Mouse (Mus musculus) liver, embryonic 12.5 days (tissue): Measurements from ENCODE around the gene Arhgef1. TPM values are rescaled to one million over a fixed set of nuclear protein-coding genes. Genes with fewer than 3 reads are reported as not detected.

Experiments used
- ATAC-seq: fragments of 200-750 bp; cut with Nextera tagmentation; 2 replicates; pipeline ENCODE4 v1.8.0; 2017; ENCODE audit warnings: moderate number of reproducible peaks, mild to moderate bottlenecking, moderate library complexity
- H3K27ac ChIP-seq: fragments of 300-500 bp; sonication (generic); 2 replicates; pipeline ENCODE4 v1.5.1; 2016; ENCODE audit warnings: mild to moderate bottlenecking
- H3K27me3 ChIP-seq: fragments of 300-500 bp; sonication (generic); replicated peaks from 2 replicates; pipeline ENCODE4 v1.6.1; 2016; ENCODE audit warnings: mild to moderate bottlenecking, moderate library complexity
- H3K36me3 ChIP-seq: fragments of 300-500 bp; sonication (generic); 2 replicates; pipeline ENCODE4 v1.6.1; 2016; ENCODE audit warnings: mild to moderate bottlenecking, moderate library complexity
- H3K4me1 ChIP-seq: fragments of 300-500 bp; sonication (generic); 2 replicates; pipeline ENCODE4 v1.6.1; 2016
- H3K4me2 ChIP-seq: fragments of 300-500 bp; sonication (generic); 2 replicates; pipeline ENCODE4 v1.6.1; 2016; ENCODE audit warnings: mild to moderate bottlenecking, moderate library complexity
- H3K4me3 ChIP-seq: fragments of 300-500 bp; sonication (generic); 2 replicates; pipeline ENCODE4 v1.5.1; 2016; ENCODE audit warnings: mild to moderate bottlenecking, moderate library complexity
- H3K9ac ChIP-seq: fragments of 300-500 bp; sonication (generic); 2 replicates; pipeline ENCODE4 v1.6.1; 2016; ENCODE audit warnings: mild to moderate bottlenecking, moderate library complexity
- H3K9me3 ChIP-seq: fragments of 300-500 bp; sonication (generic); replicated peaks from 2 replicates; pipeline ENCODE4 v1.6.1; 2016; ENCODE audit warnings: mild to moderate bottlenecking, moderate library complexity
- WGBS: fragments of 180-500 bp; shearing (Covaris S2); methylation state at CpG from one replicate; pipeline ENCODE4 v1.1.7; 2016; ENCODE audit not compliant: insufficient replicate concordance; 5-methylcytosine and 5-hydroxymethylcytosine counted together
- polyA plus RNA-seq: library from polyadenylated mRNA; unstranded; fragments of >200 nt; fragmentation: Nextera tagmentation; extraction: Ambion mirVana; gene quantifications from 2 replicates; pipeline ENCODE4 v1.2.1, GENCODE M21; 2016

The Arhgef1 gene
- polyA plus RNA-seq, result 71.9 and 80.4 TPM in 2 replicates

- ATAC-seq, result peak; percentile 70
- H3K36me3 ChIP-seq, result peaks cover 5% of the 10 kb centered on the region
- peaks cover 63% of the 10 kb centered on the region for H3K4me1 ChIP-seq
- peak within 1 kb of the TSS; percentile 90 for H3K27ac ChIP-seq
- no peaks in the 10 kb centered on the region for H3K9me3 ChIP-seq
- no peaks in the 10 kb centered on the region for H3K27me3 ChIP-seq
- peak within 1 kb of the TSS; percentile 91 for H3K4me2 ChIP-seq
- peak within 1 kb of the TSS; percentile 76 for H3K4me3 ChIP-seq
- H3K9ac ChIP-seq, result peak within 1 kb of the TSS; percentile 75
- WGBS, result 2% methylated on average over 67 of the region's 68 CpGs
Observed at GRCm38 (mm10) chr7:24902630-24903443, at the start of gene Arhgef1. Arhgef1 (plus strand) TSS chr7:24902912.

GRCm38 (mm10) chr7:24853233-24853563 lies 49.5 kb upstream of the Arhgef1 start:
- Histone ChIP-seq H3K4me1 (peaks cover 89% of the 10 kb centered on the region), H3K27ac (peak overlapping the region; percentile 99), H3K4me2 (peak overlapping the region; percentile 75), H3K9ac (peak overlapping the region; percentile 70), H3K27me3 (no peaks in the 10 kb centered on the region), H3K9me3 (no peaks in the 10 kb centered on the region), H3K36me3 (no peaks in the 10 kb centered on the region), H3K4me3 (peak overlapping the region; percentile 10; the same call in 1 of the 2 replicates)
- peak; percentile 76 for ATAC-seq

GRCm38 (mm10) chr7:24853695-24854094 lies 49.0 kb upstream of the Arhgef1 start:
- no peak for ATAC-seq
- peak overlapping the region; percentile 75 for H3K4me2 ChIP-seq
- peak overlapping the region; percentile 10; the same call in 1 of the 2 replicates for H3K4me3 ChIP-seq
- H3K9ac ChIP-seq, result peak overlapping the region; percentile 70
- H3K36me3 ChIP-seq, result no peaks in the 10 kb centered on the region
- peak overlapping the region; percentile 99 for H3K27ac ChIP-seq
- no peaks in the 10 kb centered on the region for H3K27me3 ChIP-seq
- H3K9me3 ChIP-seq, result no peaks in the 10 kb centered on the region
- 33% methylated on average over 7 of the region's 7 CpGs for WGBS
- peaks cover 94% of the 10 kb centered on the region for H3K4me1 ChIP-seq

- H3K4me3 ChIP-seq, result no peak overlapping the region
- H3K9me3 ChIP-seq, result no peaks in the 10 kb centered on the region
- no peak for ATAC-seq
- H3K9ac ChIP-seq, result 0 out of 2 replicates have a peak overlapping the region, but pooled peaks have one; percentile 4
- H3K27ac ChIP-seq, result peak overlapping the region; percentile 96; the same call in 1 of the 2 replicates
- H3K36me3 ChIP-seq, result no peaks in the 10 kb centered on the region
- H3K27me3 ChIP-seq, result no peaks in the 10 kb centered on the region
- no peak overlapping the region for H3K4me2 ChIP-seq
- peaks cover 97% of the 10 kb centered on the region for H3K4me1 ChIP-seq
- WGBS, result 44% methylated on average over 6 of the region's 6 CpGs
Observed at GRCm38 (mm10) chr7:24856460-24857120, 46.1 kb upstream of the Arhgef1 start.

GRCm38 (mm10) chr7:24859234-24859633 lies 43.5 kb upstream of the Arhgef1 start:
- no peaks in the 10 kb centered on the region for H3K36me3 ChIP-seq
- H3K9ac ChIP-seq, result peak overlapping the region; percentile 65
- peaks cover 81% of the 10 kb centered on the region for H3K4me1 ChIP-seq
- H3K4me3 ChIP-seq, result no peak overlapping the region
- peak overlapping the region; percentile 96 for H3K27ac ChIP-seq
- 27% methylated on average over 5 of the region's 5 CpGs for WGBS
- peak; percentile 100 for ATAC-seq
- no peaks in the 10 kb centered on the region; the same call in 1 of the 2 replicates for H3K27me3 ChIP-seq
- no peaks in the 10 kb centered on the region for H3K9me3 ChIP-seq
- peak overlapping the region; percentile 46 for H3K4me2 ChIP-seq

- Histone ChIP-seq H3K27me3 (peaks cover 13% of the 10 kb centered on the region), H3K9me3 (no peaks in the 10 kb centered on the region), H3K36me3 (no peaks in the 10 kb centered on the region), H3K4me2 (no peak within 1 kb of the TSS), H3K27ac (peak within 1 kb of the TSS; percentile 56), H3K4me1 (peaks cover 58% of the 10 kb centered on the region), H3K4me3 (no peak within 1 kb of the TSS), H3K9ac (no peak within 1 kb of the TSS)
- 69% methylated on average over 7 of the region's 7 CpGs for WGBS
- ATAC-seq, result no peak
Observed at GRCm38 (mm10) chr7:24861913-24862312, 40.8 kb upstream of the Arhgef1 start, which contains the start of gene Gm9844. Gm9844 (plus strand) TSS chr7:24862213.

- H3K27ac ChIP-seq, result peak overlapping the region; percentile 56; the same call in 1 of the 2 replicates
- H3K27me3 ChIP-seq, result peaks cover 22% of the 10 kb centered on the region
- ATAC-seq, result no peak
- H3K4me3 ChIP-seq, result no peak overlapping the region
- H3K36me3 ChIP-seq, result no peaks in the 10 kb centered on the region
- H3K9ac ChIP-seq, result no peak overlapping the region
- H3K9me3 ChIP-seq, result no peaks in the 10 kb centered on the region
- peaks cover 48% of the 10 kb centered on the region for H3K4me1 ChIP-seq
- no peak overlapping the region for H3K4me2 ChIP-seq
- WGBS, result 47% methylated on average over 4 of the region's 4 CpGs
Observed at GRCm38 (mm10) chr7:24862853-24863252, 39.9 kb upstream of the Arhgef1 start.

- 33% methylated on average over 6 of the region's 6 CpGs for WGBS
- no peaks in the 10 kb centered on the region for H3K36me3 ChIP-seq
- no peak overlapping the region for H3K9ac ChIP-seq
- H3K27me3 ChIP-seq, result peaks cover 35% of the 10 kb centered on the region
- H3K9me3 ChIP-seq, result no peaks in the 10 kb centered on the region
- H3K27ac ChIP-seq, result no peak overlapping the region
- H3K4me1 ChIP-seq, result peaks cover 35% of the 10 kb centered on the region
- H3K4me3 ChIP-seq, result no peak overlapping the region
- no peak for ATAC-seq
- no peak overlapping the region for H3K4me2 ChIP-seq
Observed at GRCm38 (mm10) chr7:24864156-24864555, 38.6 kb upstream of the Arhgef1 start.

- no peak for ATAC-seq
- peaks cover 77% of the 10 kb centered on the region for H3K27me3 ChIP-seq
- WGBS, result 61% methylated on average over 17 of the region's 17 CpGs
- H3K4me3 ChIP-seq, result no peak overlapping the region
- H3K27ac ChIP-seq, result no peak overlapping the region
- H3K9me3 ChIP-seq, result no peaks in the 10 kb centered on the region
- no peaks in the 10 kb centered on the region for H3K36me3 ChIP-seq
- H3K4me2 ChIP-seq, result no peak overlapping the region
- no peak overlapping the region for H3K9ac ChIP-seq
- H3K4me1 ChIP-seq, result peaks cover 4% of the 10 kb centered on the region
Observed at GRCm38 (mm10) chr7:24869080-24869479, 33.6 kb upstream of the Arhgef1 start.

GRCm38 (mm10) chr7:24869532-24870165 lies 33.1 kb upstream of the Arhgef1 start, which contains the start of the genes Lypd4 and Dmrtc2:
Lypd4 (minus strand) TSS chr7:24869941.
Dmrtc2 (plus strand) TSS chr7:24870057.
- peaks cover 83% of the 10 kb centered on the region for H3K27me3 ChIP-seq
- no peaks in the 10 kb centered on the region for H3K9me3 ChIP-seq
- H3K4me1 ChIP-seq, result no peaks in the 10 kb centered on the region
- H3K27ac ChIP-seq, result no peak within 1 kb of the TSS
- 44% methylated on average over 41 of the region's 41 CpGs for WGBS
- no peak within 1 kb of the TSS for H3K4me3 ChIP-seq
- H3K4me2 ChIP-seq, result no peak within 1 kb of the TSS
- ATAC-seq, result peak; percentile 30; the same call in 1 of the 2 replicates
- H3K36me3 ChIP-seq, result no peaks in the 10 kb centered on the region
- H3K9ac ChIP-seq, result no peak within 1 kb of the TSS

GRCm38 (mm10) chr7:24877588-24877987 lies 25.1 kb upstream of the Arhgef1 start:
- ATAC-seq, result no peak

More at GRCm38 (mm10) chr7:24877588-24877987, 25.1 kb upstream of the Arhgef1 start:
- peaks cover 47% of the 10 kb centered on the region for H3K27me3 ChIP-seq
- H3K4me2 ChIP-seq, result no peak overlapping the region
- no peak overlapping the region for H3K9ac ChIP-seq
- H3K4me3 ChIP-seq, result no peak overlapping the region
- H3K4me1 ChIP-seq, result peaks cover 2% of the 10 kb centered on the region
- H3K36me3 ChIP-seq, result no peaks in the 10 kb centered on the region
- no peak overlapping the region for H3K27ac ChIP-seq
- no peaks in the 10 kb centered on the region for H3K9me3 ChIP-seq
- WGBS, result 64% methylated on average over 3 of the region's 3 CpGs
